Mouse (Mus musculus): ENCODE measurements around the gene Slc27a4.

Gene Slc27a4

GRCm38 (mm10) chr2:29856451-29857260 is 54.2 kb downstream of the Slc27a4 start:
- no peak for DNase-seq (ENCODE audit: low spot score in 2 of 2)

- no peak for DNase-seq (ENCODE audit: low spot score in 2 of 2)
Measured at GRCm38 (mm10) chr2:29857341-29857740, 54.9 kb downstream of the Slc27a4 start.

- no peak for DNase-seq (ENCODE audit: low spot score in 2 of 2)
Measured at GRCm38 (mm10) chr2:29857967-29858366, 55.5 kb downstream of the Slc27a4 start.

GRCm38 (mm10) chr2:29858748-29859473 is 56.5 kb downstream of the Slc27a4 start:
- peak in 1 of 2 experiments; percentile 45 for DNase-seq (ENCODE audit: low spot score in 2 of 2)

GRCm38 (mm10) chr2:29865125-29865524 is 62.7 kb downstream of the Slc27a4 start:
- no peak for DNase-seq (ENCODE audit: low spot score in 2 of 2)

Data from frontal cortex, postnatal 10 days (tissue).